Mouse (Mus musculus) liver, adult 2 months (tissue): ENCODE data around the gene Gm27021.

Source experiments
- CTCF ChIP-seq: fragments of 200-500 bp; IDR thresholded peaks from 2 replicates; pipeline ENCODE4 v1.5.1; 2011; ENCODE audit warnings: low read depth, low read length, control low read depth
- POLR2A ChIP-seq: fragments of 200-500 bp; IDR thresholded peaks from 2 replicates; pipeline ENCODE4 v1.6.1; 2011; ENCODE audit warnings: low read length, control low read depth; ENCODE audit not compliant: insufficient read depth; ENCODE audit errors: extremely low read depth

- TF ChIP-seq CTCF (no peak), POLR2A (no peak)
Measured at GRCm38 (mm10) chr8:120632969-120633664, 34.8 kb downstream of the Gm27021 start.
